Mouse (Mus musculus) limb, embryonic 14.5 days (tissue): ENCODE measurements around the gene Plekhg4. TPM values are rescaled to one million over a fixed set of nuclear protein-coding genes. Genes with fewer than 3 reads are reported as not detected.
A peak's percentile ranks its signal among the peaks of the same experiment; 100 is the strongest.

Source experiments
- ATAC-seq: fragments of 200-750 bp; cut with Nextera tagmentation; 2 replicates; pipeline ENCODE4 v1.8.0; 2017; ENCODE audit warnings: low read depth, moderate number of reproducible peaks, moderate TSS enrichment; ENCODE audit not compliant: low FRiP score
- DNase-seq: peaks from one replicate; pipeline ENCODE4 v3.0.0-alpha.2; 2015; ENCODE audit warnings: low spot score
- H3K27ac ChIP-seq: fragments of 300-500 bp; sonication (generic); replicated peaks from 2 replicates; pipeline ENCODE4 v1.5.1; 2014; ENCODE audit warnings: low read depth, mild to moderate bottlenecking, low read length, moderate library complexity, mixed read lengths
- H3K27me3 ChIP-seq: fragments of 300-500 bp; sonication (generic); 2 replicates; pipeline ENCODE4 v1.6.1; 2014; ENCODE audit warnings: low read length, mixed read lengths; ENCODE audit not compliant: control insufficient read depth, insufficient read depth
- H3K36me3 ChIP-seq: fragments of 300-500 bp; sonication (generic); 2 replicates; pipeline ENCODE4 v1.6.1; 2014; ENCODE audit warnings: mild to moderate bottlenecking, low read length, moderate library complexity, mixed read lengths; ENCODE audit not compliant: control insufficient read depth, insufficient read depth
- H3K4me1 ChIP-seq: fragments of 300-500 bp; sonication (generic); 2 replicates; pipeline ENCODE4 v1.6.1; 2014; ENCODE audit warnings: antibody characterized with exemption, low read length, mixed read lengths; ENCODE audit not compliant: control insufficient read depth, insufficient read depth
- H3K4me2 ChIP-seq: fragments of 300-500 bp; sonication (generic); replicated peaks from 2 replicates; pipeline ENCODE4 v1.6.1; 2014; ENCODE audit warnings: low read depth, mild to moderate bottlenecking, low read length, moderate library complexity; ENCODE audit not compliant: severe bottlenecking
- H3K4me3 ChIP-seq: fragments of 300-500 bp; sonication (generic); replicated peaks from 2 replicates; pipeline ENCODE4 v1.5.1; 2014; ENCODE audit warnings: low read length
- H3K9ac ChIP-seq: fragments of 300-500 bp; sonication (generic); 2 replicates; pipeline ENCODE4 v1.6.1; 2014; ENCODE audit warnings: mild to moderate bottlenecking, low read depth, low read length, moderate library complexity; ENCODE audit not compliant: severe bottlenecking
- H3K9me3 ChIP-seq: fragments of 300-500 bp; sonication (generic); 2 replicates; pipeline ENCODE4 v1.6.1; 2016; ENCODE audit warnings: low read length; ENCODE audit not compliant: control insufficient read depth
- POLR2A ChIP-seq: fragments of 200-500 bp; IDR thresholded peaks from 2 replicates; pipeline ENCODE4 v1.8.0; 2012; ENCODE audit warnings: inconsistent platforms, mild to moderate bottlenecking, moderate library complexity, borderline replicate concordance; ENCODE audit not compliant: insufficient read depth, insufficient read length; ENCODE audit errors: extremely low read depth
- WGBS: fragments of 180-500 bp; shearing (Covaris S2); extraction: QIAGEN DNeasy Blood & Tissue Kit; methylation state at CpG from one replicate; pipeline ENCODE4 v1.1.7; 2014; 5-methylcytosine and 5-hydroxymethylcytosine counted together
- polyA plus RNA-seq, 2 experiments: library from polyadenylated mRNA; depleted of rRNA in 1 of 2; stranded (reverse) in 1 of 2; unstranded in 1 of 2; fragments of >200 nt; fragmentation: Nextera tagmentation in 1 of 2; extraction: Ambion mirVana in 1 of 2; gene quantifications; 2 replicates each; pipeline versions ENCODE4 v1.2.1 to v1.2.3; 2012 to 2014

Plekhg4 gene
- 3.9 and 5.5 TPM in 2 replicates for polyA plus RNA-seq (2012; rRNA removed)
- polyA plus RNA-seq (2014; fragmentation: Nextera tagmentation; extraction: Ambion mirVana) = 0.55 and 1.2 TPM in 2 replicates

DNA sequence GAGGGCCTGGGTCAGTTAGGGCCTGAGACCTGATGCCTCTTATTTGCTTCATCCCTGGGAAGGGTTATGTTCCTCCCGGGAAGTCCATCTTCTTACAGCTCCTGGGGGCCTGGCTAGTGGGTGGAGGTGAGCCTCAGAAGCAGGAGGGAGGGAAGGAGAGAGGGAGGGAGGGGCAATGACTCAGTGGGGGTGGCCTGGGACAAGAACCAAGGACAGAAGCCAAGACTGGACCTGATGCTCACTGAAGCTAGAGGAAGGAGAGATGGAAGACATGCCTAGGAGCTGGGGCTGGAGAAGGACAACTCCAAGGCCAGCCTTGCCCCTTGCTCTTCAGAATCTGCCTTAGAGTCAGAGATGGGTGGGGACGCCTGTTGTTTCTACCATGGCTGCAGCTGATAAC is at the start of gene Plekhg4:
TSS of gene Plekhg4 (plus strand) at position 243 of the 400 bp plus-strand sequence.
- Histone ChIP-seq H3K27me3 (no peaks in the 10 kb centered on the region), H3K9ac (no peak within 1 kb of the TSS), H3K27ac (no peak within 1 kb of the TSS), H3K4me3 (no peak within 1 kb of the TSS), H3K9me3 (peaks cover 4% of the 10 kb centered on the region; the same call in 1 of the 2 replicates), H3K4me1 (0 out of 2 replicates have a peak, but pooled peaks cover 9% of the 10 kb centered on the region), H3K4me2 (no peak within 1 kb of the TSS), H3K36me3 (0 out of 2 replicates have a peak, but pooled peaks cover 5% of the 10 kb centered on the region)
- WGBS = 56% methylated on average over 2 of the region's 2 CpGs
- DNase-seq (no peak), ATAC-seq (no peak)
- TF ChIP-seq POLR2A = no peak

DNA sequence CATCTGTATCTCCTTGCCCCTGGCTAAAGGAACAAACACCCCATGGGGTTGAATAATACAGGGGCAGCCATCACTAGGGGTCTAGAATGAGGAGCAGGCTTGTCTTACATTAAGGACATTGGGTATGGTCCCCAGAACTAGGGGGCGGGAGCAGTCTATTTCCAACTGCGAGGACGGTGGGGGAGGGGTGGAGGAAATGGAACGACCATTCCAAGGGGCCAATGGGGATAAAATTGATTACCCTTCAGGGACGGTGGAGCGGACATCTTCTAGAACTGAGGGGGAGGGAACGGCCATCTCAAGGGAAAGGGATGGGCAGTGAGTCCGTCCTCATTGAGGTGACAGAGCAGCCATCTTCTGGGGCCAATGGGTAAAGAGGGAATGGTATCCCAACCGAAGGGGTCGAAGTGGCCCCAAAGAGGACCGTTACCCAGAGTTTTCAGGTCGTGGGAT is 47.4 kb upstream of the Plekhg4 start:
- Histone ChIP-seq H3K36me3 (peaks cover 42% of the 10 kb centered on the region), H3K4me1 (peaks cover 14% of the 10 kb centered on the region), H3K4me3 (peak overlapping the region; percentile 86), H3K9me3 (no peaks in the 10 kb centered on the region), H3K4me2 (peak overlapping the region; percentile 85), H3K27ac (peak overlapping the region; percentile 58; the same call in 1 of the 2 replicates), H3K27me3 (no peaks in the 10 kb centered on the region), H3K9ac (peak overlapping the region; percentile 77)
- WGBS = 2% methylated on average over 12 of the region's 12 CpGs
- ATAC-seq (peak; percentile 58), DNase-seq (no peak)
- TF ChIP-seq POLR2A = no peak

DNA sequence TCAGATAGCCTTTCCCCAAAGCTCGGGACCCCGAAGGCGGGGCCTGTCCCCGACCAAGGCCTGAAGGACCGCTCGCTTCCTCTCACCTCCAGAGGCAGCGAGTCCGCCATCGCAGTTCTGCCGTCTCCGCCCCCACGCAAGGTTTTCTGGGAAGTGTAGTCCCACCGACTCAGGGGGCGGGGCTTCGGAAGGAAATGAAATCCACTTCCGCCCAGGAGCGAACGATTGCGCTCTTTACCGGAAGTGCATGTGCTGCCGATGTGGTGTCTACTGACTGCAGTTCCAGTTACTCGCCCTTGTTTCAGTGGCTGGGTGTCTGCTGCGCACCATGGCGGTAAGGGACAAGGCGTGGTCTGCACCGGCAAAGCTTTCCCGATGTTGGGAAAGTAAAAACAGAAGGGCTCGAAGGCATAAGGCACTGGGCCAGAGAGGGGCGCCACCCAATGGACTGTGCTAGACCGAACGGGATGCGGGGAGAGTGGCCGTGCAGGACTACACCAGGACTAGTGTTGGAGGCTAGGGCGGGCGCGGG is 46.9 kb upstream of the Plekhg4 start, which contains the start of the genes Lrrc29 and Tmem208:
TSS of gene Lrrc29 (minus strand) at position 138 of the 532 bp plus-strand sequence.
TSS of gene Tmem208 (plus strand) at position 214 of the 532 bp plus-strand sequence.
- Histone ChIP-seq H3K9me3 (no peaks in the 10 kb centered on the region), H3K27me3 (no peaks in the 10 kb centered on the region), H3K4me3 (peak within 1 kb of the TSS; percentile 86), H3K27ac (peak within 1 kb of the TSS; percentile 79), H3K4me2 (peak within 1 kb of the TSS; percentile 87), H3K36me3 (peaks cover 47% of the 10 kb centered on the region), H3K4me1 (peaks cover 14% of the 10 kb centered on the region), H3K9ac (peak within 1 kb of the TSS; percentile 77)
- peak; percentile 76; the same call in 1 of the 2 replicates for TF ChIP-seq POLR2A
- WGBS = under 1% methylated on average over 36 of the region's 36 CpGs
- DNase-seq (peak; percentile 95), ATAC-seq (peak; percentile 96)

DNA sequence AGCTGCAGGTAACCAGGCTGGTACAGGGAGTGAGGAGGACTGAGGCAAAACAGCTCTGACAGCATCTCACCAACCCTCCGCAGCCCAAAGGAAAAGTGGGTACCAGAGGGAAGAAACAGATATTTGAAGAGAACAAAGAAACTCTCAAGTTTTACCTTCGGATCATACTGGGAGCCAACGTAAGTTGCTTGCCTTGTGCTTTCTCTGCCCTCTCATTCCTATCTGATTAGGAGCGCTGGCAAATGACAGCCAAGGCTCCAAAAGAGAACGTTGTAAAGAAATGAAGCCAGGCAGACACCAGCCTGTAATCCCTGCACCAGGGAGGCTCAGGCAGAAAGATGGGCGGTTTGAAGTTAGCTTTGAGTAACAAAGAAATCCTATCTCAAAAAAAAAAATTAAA is 46.1 kb upstream of the Plekhg4 start:
- H3K9ac ChIP-seq = peak overlapping the region; percentile 77
- peaks cover 48% of the 10 kb centered on the region for H3K36me3 ChIP-seq
- no peak for DNase-seq
- no peaks in the 10 kb centered on the region for H3K27me3 ChIP-seq
- peaks cover 14% of the 10 kb centered on the region for H3K4me1 ChIP-seq
- peak overlapping the region; percentile 87 for H3K4me2 ChIP-seq
- H3K9me3 ChIP-seq = no peaks in the 10 kb centered on the region
- H3K4me3 ChIP-seq = peak overlapping the region; percentile 86
- peak overlapping the region; percentile 79; the same call in 1 of the 2 replicates for H3K27ac ChIP-seq
- ATAC-seq = no peak
- TF ChIP-seq POLR2A = no peak
- WGBS = 37% methylated on average over 6 of the region's 6 CpGs

- no peaks in the 10 kb centered on the region for H3K9me3 ChIP-seq
- no peak overlapping the region for H3K27ac ChIP-seq
- peaks cover 10% of the 10 kb centered on the region for H3K4me1 ChIP-seq
- TF ChIP-seq POLR2A = no peak
- WGBS = 95% methylated on average over 12 of the region's 12 CpGs
- no peak overlapping the region for H3K4me3 ChIP-seq
- H3K27me3 ChIP-seq = no peaks in the 10 kb centered on the region
- H3K9ac ChIP-seq = no peak overlapping the region
- DNase-seq (no peak), ATAC-seq (no peak)
- H3K4me2 ChIP-seq = no peak overlapping the region
- H3K36me3 ChIP-seq = peaks cover 69% of the 10 kb centered on the region
Measured at GRCm38 (mm10) chr8:105330325-105330724, 42.7 kb upstream of the Plekhg4 start.
